Mouse (Mus musculus) layer of hippocampus, adult 11-12 months (tissue): ENCODE measurements around the gene Trip6.

Source experiments
- DNase-seq: peaks from one replicate; pipeline ENCODE4 v3.0.0; 2022; ENCODE audit warnings: low spot score

Trip6 gene

DNA sequence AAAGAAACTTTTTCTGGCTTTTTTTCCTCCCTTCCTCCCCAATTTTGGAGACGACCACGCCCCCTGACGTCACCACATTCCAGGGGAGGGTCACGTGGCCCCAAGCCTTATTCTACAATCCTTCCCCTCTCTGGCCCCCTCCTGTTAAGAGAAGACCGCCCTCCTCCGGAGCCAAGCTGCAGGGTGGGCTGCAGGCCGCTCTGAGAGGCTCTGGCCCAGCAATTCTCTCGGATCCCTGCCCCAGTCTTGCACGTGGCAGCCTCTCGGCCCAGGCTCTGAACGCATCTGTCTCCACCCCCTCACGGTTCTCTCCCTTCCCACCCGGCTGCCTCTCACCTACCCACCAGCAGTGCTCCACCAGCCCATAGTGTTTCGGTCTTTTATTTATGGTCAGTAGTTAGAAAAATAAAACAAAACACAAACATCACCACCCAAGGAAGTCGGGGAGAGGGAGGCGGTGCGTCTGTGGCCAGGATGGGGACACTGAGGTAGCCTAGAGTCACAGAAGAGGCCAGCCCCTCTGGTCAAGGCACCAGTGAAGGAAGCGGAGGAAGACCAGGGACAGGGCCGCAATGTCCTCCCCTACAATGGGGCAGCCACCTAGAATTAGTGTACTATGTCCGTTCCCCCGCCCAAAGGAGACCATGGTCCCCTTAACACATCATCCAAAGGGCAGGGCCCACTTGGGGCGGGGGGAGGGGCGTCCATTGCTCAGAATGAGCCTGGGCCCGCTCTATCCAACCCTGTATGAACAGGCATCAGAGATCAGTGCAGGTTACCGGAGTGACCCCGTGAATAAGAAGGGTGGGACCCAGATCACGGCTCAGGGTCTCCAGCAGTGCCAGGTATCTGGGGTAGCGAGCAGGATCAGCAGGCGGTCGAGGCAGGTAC is at the start of gene Trip6:
Gene Trip6 (minus strand): TSS at position 212 of the 891 bp plus-strand sequence.
- peak; percentile 65 for DNase-seq

- DNase-seq: no peak
Observed at GRCm38 (mm10) chr5:137358382-137358781, 44.2 kb upstream of the Trip6 start.

GRCm38 (mm10) chr5:137354091-137354490 is 39.9 kb upstream of the Trip6 start:
- no peak for DNase-seq

DNA sequence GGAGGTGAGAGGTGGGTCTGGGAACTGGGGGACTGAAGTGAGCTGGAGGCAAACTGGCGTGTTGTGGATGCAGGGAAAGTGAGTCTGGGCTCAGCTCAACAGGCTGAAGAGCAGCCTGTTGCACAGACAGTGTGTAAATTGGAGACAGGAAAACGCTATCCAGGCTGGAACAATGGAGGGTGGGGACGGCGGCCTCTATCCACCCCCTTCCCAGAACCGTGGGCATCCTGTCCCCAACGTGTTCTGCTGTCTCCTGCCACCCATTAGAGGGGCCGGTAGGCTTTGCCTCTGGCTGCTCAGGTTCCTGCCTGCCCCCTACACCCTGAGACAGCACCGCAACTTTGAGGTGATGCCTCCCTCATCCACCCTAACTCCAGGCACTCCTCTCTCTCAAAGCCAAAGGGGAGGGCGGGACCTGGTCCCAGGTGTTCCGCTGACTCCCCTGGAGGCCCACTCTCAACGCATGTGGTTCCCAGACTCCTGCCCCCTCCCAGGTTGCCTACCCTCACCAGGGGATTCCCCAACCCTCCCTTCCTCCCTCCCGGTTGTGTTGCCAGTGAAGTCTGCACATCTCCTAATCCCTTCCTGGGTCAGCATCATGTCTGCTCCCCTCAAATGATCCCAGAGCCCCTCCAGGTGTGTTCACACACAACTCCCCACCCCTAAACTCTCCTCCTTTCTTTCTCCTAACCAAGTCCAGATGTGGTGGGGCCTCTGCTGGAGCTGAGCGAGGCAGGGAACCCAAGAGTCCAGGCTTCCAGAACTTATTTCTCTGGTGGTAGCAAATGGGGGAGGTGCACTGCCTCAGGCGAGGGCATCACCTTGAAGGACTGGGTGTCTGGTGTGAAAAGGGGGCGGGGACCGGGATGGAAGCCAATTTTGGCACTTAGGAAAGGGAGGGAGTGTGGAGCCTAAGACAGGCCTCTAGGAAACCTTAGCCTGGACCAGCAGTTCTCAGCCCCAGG is 38.1 kb upstream of the Trip6 start:
- no peak for DNase-seq

DNA sequence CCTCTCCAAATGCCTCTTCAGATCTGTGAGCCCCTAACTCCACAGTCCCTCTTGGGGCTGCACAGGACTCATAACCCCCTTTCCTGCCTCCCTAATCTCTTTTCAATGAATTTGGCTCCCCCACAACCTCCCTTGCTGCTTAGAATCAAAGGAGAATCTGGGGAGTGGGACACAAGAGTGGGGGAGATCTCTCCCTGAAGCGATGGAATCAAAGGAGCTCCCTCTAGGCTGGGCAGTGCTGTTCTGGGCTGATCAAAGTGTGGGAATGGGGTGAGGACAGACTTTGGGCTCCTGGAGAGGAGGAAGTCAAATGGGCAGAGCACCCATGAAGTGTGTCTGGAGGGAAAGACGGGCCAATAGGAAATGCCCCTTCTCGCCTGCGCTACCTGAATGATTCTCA is 37.2 kb upstream of the Trip6 start:
- no peak for DNase-seq

DNA sequence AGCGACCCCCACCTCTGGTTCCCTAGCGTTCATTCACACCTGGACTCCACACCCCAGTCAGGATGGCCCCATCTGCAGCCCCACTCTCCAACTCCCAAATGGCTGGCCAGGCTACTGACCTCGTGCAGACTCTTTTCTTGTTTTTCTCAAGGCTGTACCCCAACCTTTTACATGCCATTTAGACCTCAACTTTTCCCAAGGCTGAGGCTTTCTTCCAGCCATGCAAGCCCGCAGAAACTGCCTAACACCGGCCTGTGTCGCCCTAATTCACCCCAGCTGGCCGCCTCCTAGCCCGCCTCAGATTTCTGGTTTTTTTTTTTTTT is 36.8 kb upstream of the Trip6 start:
- no peak for DNase-seq

DNA sequence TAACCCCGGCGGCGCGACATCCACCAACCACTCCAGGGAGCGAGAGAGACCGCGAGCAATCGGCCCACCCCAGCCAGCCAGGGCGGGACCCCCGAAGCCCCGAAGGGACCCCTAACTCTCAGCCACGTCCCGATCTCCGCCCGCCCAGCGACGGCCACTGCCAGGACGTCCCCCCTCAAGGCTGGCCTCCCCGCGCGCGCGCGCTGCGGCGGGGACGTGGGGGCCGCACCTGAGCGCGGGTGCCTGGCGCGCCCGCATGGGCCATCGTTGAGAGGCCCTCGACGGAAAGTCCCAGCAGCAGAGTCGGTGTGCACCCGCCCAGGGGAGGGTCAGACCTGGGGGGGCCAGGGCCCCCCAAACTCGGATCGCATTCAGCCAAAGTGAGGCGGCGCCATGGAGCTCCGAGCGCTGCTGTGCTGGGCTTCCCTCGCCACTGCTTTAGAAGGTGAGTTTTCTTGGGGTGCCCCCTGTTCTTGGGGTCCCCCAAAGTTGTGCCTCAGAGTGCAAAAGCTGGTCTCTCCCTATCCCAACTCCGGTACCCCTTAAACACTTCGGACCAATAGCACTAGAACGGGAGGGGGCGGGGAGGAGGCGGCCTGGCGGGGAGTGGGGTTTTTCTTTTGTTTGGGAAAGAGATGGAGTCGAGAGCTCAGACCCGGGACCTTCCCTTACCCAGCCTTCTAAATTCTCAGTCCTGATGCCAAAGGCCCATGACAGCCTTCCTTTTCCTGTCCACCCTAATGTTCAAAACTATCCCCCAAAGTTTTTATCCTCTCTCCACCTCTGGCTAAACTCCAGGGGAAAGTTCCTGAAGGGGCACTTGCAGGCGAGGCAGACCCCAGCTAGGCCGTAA is 36.2 kb upstream of the Trip6 start:
- DNase-seq: no peak

DNA sequence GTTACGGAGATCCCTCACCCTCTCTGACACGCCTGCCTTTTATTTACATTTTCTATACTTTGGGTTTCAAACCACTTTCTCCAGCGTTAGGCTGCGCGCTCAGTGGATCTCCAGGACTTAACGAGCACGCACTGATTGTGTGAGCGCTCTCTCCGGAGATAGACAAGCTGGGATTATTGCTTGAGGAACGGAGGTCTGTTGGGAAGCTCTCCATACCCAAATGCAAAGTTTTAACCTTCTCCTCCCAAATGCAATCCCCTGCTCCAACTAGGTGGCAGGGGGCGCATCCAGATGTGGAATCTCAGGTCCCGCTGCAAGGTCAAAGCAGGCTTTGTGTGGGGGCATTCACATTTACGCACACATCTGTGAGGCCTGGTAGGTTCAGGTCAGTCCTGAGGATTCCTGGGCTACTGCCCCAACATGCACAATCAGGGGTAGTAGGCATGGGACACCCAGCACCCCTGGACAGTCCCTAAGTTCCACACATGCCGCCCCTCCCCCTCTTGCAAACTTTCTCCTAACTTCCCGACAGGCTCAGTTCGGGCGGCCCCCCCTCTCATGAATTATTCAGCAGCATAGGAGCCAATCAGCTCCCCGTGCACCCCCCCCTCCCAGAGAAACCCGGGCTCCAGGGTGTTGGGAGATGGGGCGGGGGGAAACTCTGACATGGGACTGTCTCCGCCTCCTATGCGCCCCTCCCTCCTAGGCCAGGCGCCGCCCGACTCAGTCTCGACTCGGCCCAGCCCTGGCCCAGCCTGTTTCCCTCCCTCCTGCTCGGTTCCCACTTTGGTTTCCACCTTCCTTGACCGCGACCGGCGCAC is 35.4 kb upstream of the Trip6 start, which contains the start of gene Ephb4:
Gene Ephb4 (plus strand): TSS at position 726 of the 821 bp plus-strand sequence.
- DNase-seq: peak; percentile 58

GRCm38 (mm10) chr5:137348482-137349383 is 34.5 kb upstream of the Trip6 start:
- DNase-seq: no peak

GRCm38 (mm10) chr5:137347856-137348255 is 33.7 kb upstream of the Trip6 start:
- no peak for DNase-seq

DNA sequence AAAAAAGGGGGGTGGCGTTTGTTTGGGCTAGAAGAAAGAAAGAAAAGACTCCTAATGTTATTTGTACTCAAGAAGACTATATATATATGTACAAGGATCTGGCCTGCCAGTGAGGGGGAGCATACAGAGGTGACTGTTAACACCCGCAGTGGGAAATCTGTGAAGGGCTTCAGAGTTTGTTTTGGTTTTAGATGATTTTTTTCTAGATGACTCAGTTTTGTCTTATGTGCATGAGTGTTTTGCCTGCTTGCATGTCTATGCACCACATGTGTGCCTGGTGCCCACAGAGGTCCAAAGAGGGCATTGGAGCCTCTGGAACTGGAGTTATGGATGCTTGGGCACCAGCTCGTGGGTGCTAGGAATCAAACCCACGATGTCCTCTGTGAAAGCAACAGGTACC is 32.8 kb upstream of the Trip6 start:
- DNase-seq: no peak

- no peak for DNase-seq
Observed at GRCm38 (mm10) chr5:137346388-137346787, 32.2 kb upstream of the Trip6 start.

GRCm38 (mm10) chr5:137345821-137346220 is 31.6 kb upstream of the Trip6 start:
- no peak for DNase-seq

DNA sequence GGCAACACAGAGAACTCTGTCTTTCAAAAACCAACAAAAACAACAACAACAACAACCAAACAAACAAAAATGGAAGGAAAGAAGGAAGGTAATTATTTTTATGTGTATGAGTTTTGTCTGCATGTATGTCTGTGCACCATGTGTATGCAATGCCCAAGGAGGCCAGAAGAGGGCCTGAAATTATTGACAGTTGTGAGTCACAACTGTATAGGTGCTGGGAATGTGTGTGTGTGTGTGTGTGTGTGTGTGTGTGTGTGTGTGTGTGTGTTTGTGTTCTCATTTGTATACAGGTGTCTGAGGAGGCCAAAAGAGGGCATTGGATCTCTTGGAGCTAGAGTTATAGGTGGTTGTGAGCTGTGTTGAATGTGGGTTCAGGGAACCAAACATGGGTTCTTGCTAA is 29.7 kb upstream of the Trip6 start:
- DNase-seq: no peak

DNA sequence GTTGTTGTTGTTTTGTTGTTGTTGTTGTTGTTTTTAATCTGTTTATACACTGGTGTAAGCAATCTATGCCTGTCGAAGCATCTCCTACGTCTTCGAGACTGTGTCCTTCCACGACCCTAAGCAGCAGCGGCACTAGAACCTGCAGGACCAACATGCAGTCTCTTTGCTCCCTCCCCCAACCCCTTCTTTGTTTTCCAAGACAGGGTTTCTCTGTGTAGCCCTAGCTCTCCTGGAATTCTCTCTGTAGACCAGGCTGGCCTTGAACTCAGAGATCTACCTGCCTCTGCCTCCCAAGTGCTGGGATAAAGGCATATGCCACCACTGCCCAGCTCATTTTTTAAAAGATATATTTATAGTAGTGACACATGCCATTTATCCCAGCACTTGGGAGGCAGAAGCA is 29.2 kb upstream of the Trip6 start:
- no peak for DNase-seq

- DNase-seq: no peak
Observed at GRCm38 (mm10) chr5:137342407-137343012, 28.3 kb upstream of the Trip6 start.

DNA sequence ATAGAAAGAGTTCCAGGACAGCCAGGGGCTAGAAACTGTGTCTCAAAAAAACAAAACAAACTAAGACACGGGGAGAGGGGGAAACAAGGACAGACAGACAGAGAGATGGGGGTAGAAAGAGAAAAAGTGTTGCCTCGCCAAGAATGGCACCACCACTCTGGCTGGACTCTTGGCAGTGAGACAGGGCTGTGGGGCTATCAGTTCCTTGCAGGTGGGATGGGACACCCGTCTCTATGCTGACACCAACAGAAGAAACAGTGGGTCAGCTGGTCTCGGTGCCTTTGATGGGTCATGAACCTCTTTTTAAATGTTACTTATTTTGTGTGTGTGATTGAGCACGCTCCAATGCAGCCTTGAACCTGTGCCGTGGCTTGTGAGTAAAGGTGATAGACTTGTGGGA is 26.0 kb upstream of the Trip6 start:
- DNase-seq: no peak

DNA sequence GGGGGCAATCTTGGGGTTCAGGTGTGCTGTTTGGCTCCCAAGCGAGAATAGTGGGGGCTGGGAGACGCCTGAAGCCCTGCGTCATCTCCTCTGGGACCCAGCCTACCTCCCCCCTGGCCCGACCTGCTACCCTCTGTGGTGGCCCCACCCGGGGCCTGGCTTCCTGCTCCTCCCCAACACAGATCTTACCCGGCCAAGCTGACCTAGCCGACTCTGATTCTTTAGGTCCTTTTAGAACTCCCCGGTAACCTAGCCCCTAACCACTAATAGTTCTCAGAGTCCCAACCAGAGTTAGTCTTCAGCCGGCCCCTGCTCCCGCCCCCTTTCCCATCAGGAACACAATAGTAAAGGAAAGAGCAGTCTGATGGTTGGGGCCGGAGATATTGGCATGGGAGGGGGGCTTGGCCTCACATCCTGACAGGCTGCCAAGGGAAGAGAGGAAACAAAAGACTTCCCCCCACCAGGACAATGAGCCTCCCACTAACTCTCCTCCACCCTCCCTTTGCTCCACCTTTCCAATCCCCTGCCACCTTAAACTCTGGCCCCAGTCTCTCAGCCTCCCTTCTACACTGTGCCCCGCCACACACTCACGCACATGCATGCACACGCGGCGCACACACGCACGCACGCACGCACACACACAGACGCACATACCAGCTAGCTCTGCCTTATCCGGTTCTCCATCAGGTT is 25.2 kb upstream of the Trip6 start:
- DNase-seq: peak; percentile 27
